Mouse (Mus musculus) frontal cortex, postnatal 25 days (tissue): Measurements from ENCODE around the gene Caskin1.

Experiments used
- DNase-seq, 2 experiments: peaks; one replicate each; pipeline ENCODE4 v3.0.0; 2022; ENCODE audit warnings: low spot score in 2 of 2

Caskin1 gene

DNA sequence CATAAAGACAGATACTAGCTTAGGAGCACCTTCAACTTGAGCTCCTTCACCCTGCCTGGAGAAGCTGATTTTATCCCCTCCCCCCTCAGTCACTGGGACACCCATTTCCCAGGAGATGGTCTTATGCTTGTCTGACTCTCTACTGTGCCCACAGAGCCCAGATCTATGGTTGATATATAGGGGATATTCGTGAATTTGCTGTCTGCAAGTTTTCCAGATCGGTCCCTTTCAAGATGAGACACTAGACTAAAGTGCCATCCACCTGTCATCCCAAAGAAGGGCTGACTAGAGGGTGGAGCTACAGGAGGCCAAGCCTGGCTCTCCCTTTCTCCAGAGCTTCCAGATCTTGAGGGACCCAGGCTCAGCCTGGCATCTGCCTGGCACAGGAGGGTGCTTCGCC, 42.7 kb downstream of the Caskin1 start:
- no peak for DNase-seq

DNA sequence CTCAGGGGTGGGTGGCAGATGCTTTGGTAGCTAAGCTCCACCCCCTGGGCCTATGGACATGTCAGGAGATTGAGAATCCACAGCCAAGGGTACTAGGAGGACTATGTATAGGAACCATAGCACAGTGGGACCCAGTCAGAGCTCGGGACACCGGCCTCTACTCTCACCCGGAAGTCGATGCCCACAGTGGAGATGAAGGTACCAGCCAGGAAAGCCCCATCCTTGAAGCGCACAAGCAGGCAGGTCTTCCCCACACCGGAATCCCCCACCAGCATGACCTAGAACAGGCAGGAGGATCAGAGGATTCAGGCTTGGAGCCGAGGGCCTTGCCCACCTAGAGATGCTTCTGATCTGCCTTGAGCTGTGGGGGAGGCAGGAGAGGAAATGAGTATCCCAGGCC, 43.6 kb downstream of the Caskin1 start:
- DNase-seq: no peak

DNA sequence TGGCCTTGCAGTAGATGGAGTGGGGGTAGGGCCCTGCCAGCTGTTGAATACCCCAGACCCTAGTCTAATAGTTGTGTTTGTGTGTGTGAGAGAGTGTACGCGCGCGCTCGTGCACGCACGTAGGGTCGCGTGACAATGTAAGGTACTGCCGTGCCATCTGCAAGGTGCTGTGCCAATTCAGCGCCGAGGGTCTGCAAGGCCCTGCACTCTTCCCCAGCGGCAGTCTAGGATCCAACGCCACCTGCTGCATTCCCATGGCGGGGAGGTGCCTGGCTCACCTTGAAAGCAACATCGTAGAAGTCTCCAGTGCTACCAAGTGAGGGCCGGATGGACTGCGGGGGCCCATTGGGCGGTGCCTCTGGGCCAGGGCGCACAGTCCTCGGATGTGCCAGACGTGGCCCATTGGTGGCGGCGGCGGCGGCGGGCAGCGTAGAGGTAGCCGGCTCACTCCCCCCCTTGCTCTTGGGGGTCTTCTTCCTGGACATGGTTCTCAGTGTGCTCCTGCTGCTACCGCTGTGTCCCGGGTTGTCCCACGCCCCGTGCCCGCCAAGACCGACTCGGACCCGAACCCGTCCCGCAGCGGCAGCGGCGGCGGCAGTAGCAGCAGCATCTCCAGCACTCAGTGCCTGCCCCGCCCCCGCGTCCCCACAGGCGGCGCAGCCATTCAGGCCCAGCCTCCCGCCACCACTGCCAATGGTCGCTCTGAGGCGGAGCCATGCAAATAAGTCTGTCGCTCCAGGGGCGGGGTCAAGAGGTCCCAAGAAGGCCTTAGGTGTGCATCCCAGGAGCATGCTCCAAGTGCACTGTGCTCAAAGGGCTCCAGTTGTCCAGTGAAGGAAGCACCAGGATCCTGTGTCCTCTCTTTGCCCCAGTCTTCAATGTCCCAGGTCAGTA, 44.9 kb downstream of the Caskin1 start:
- DNase-seq: peak; percentile 72 to 83

DNA sequence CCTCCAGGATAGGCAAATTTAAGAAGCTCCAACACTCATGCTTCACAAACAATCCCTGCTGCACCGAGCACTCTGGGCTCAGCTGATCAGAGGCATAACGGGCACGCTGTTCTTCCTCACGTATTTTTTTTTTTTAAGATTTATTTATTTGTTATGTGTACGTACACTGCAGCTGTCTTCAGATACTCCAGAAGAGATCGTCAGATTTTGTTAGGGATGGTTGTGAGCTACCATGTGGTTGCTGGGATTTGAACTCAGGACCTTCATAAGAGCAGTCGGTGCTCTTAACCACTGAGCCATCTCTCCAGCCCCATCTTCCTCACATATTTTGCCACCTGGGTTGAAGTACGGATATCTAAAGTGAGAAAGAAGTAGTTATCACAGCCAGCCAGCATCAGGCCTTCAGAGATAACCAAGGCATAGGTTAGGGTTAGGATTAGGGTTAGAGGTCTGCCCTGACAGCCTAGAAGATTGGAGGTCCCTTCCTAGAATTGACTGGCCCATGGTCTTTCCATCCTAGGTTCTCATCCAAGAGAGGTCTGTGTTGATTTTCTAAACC, 45.8 kb downstream of the Caskin1 start, which contains the start of gene Rab26:
TSS of gene Rab26 (minus strand) at position 51 of the 559 bp plus-strand sequence.
- no peak for DNase-seq

DNA sequence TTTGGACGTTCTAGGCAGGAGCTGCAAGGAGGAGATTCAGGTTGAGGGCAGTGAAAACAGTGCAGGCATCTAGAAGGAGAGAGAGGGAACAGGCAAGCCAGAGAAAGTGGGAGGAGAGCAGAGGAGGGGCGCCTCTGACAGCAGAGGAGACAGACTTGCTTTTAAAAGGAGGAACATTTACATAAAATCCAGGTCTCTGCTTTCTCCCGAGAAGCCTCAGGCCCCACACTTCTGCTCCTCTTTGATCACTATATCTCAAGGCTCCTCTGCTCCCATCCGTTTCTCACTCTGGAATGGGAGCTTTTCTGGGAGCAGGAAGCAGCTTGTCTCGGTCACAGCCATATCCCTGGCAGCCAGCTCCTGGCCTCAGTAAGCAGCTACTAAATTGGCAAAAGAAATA, 46.9 kb downstream of the Caskin1 start:
- DNase-seq: no peak

DNA sequence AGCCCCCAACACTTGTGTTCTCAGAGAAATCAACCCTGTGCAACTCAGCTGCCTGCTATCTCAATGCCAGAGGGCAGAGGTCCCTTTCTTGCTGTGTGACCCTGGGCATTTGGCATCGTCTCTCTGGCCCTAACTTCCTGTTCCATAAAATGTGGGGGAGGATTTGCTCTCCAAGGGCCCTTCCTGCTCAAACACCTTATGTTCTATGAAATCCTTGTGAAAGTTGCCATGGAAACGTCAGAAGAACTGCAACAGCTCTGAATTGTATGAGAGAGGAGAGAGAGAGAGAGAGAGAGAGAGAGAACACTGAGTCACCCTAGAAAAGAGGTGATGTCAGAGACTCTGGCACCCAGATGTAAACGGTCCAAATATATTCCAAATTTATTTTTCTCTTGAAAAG, 49.1 kb downstream of the Caskin1 start:
- no peak for DNase-seq

DNA sequence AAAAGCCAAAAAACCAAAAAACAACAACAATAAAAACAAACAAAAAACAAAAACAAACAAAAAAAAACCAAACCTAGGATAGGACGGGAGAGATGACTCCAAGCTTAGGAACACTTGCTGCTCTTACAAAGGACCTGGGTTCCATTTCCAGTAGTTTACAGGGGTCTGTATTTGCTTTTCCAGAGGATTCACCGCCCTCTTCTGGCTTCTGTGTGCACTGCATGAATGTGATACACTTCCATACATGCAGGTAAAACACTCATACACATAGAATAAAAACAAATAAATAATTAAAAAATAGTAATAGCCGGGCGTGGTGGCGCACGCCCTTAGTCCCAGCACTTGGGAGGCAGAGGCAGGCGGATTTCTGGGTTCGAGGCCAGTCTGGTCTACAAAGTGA, 50.5 kb downstream of the Caskin1 start:
- DNase-seq: peak in 1 of 2 experiments; percentile 53

DNA sequence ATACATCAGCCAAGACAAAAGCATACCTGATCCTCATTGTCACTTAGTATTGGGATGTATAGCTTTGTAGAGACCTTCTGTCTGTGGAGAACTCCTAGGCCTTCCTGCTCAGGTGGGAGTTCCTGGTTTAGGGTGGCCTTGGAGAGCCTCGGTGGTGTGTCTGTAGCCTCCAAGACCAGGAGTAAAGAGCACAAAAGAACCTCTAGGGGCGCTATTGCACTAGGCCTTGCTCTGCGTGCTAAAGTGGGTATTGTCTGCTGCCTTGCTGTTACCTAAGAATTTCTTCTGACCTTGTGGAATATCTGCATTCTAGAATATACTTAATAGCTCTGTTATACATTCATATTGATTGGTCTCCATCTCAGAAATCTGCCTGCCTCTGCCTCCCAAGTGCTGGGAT, 52.0 kb downstream of the Caskin1 start:
- DNase-seq: no peak

DNA sequence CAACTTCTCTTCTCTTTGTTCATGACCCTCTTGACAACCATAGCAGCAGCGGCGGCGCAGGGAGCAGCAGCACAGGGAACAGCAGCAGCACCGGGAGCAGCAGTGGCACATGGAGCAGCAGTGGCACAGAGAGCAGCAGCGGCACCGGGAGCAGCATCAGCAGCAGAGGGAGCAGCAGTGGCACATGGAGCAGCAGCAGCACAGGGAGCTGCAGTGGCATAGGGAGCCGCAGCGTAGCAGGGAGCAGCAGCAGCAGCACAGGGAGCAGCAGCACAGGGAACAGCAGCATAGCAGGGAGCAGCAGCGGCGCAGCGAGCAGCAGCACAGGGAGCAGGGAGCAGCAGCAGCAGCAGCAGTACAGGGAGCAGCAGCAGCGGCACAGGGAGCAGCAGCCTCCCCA, 56.2 kb downstream of the Caskin1 start:
- DNase-seq: no peak

DNA sequence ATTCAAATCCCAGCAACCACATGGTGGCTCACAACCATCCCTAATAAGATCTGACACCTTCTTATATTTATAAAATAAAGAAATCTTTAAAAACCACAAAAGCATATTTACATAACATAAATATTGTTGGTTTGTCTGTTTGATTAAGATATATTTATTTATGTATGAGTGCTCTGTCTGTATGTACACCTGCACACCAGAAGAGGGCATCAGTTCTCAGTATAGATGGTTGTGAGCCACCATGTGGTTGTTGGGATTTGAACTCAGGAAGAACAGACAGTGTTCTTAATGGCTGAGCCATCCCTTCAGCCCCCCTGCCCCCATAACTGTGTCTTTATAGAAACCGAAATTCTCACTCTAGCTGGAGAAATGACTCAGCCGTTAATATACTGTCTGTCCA, 56.8 kb downstream of the Caskin1 start:
- no peak for DNase-seq

DNA sequence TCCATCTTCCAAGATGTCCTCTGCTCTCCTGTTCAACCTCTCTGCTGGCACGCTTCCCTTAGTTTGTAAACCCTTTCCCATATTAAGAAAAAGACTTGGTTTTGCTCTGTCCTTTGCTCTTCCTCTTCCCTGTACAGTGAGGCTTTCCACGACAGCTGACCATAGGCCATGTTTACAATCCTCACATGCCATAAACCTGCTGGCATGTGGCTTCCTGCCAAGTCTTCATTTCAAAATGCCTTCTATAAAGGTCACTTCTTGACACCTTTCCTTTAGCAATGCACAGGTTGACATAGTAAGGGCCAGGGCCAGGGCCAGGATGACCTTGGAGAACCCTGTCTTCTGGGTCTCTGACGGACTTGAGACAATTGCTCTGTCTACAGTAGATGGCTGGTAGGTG, 57.8 kb downstream of the Caskin1 start:
- no peak for DNase-seq

DNA sequence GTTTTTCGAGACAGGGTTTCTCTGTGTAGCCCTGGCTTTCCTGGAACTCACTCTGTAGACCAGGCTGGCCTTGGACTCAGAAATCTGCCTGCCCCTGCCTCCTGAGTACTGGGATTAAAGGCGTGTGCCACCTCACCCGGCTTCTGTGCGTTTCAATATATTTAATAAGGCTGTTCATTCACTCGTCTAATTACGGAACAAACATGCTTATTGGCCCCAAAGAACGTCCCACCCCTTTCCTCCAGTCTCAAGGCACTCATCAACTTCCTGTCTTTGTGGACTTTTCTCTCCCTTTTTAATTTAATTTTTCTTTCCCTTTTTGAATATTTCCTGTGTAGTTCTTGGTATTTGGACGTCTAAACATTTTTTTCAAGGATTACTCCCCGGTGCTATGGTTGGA, 60.0 kb downstream of the Caskin1 start:
- DNase-seq: no peak

DNA sequence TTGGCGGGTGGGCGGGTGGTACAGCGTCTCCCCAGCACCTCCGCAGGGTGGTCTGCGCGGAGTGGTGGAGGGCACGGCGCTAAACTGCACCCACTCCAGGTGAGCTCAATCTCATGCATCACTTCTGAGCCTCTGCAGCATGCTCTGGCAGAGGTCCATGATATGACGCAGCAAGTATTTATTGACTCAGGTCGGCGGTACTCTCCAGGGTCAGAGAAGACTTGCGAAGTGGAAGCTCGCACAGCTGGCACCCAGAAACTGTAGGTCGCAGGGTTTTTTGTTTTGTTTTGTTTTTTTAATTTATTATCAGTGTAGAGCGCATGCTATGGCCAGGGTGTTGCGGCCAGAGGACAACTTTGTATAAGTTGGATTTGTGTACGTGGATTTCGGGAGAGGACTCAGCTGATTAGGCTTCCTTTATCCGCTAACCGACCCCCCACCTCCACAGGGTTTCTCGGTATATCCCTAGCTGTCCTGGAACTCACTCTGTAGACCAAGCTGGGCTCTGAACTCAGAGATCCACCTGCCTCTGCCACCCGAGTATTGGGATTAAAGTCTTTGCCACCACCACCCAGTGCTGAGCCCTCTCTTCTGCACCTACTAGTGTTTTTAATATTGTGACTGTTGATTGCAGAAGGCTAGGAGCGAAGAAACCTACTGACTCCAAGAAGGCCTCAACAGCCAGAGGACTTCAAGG, 60.7 kb downstream of the Caskin1 start:
- peak in 1 of 2 experiments; percentile 43 for DNase-seq

DNA sequence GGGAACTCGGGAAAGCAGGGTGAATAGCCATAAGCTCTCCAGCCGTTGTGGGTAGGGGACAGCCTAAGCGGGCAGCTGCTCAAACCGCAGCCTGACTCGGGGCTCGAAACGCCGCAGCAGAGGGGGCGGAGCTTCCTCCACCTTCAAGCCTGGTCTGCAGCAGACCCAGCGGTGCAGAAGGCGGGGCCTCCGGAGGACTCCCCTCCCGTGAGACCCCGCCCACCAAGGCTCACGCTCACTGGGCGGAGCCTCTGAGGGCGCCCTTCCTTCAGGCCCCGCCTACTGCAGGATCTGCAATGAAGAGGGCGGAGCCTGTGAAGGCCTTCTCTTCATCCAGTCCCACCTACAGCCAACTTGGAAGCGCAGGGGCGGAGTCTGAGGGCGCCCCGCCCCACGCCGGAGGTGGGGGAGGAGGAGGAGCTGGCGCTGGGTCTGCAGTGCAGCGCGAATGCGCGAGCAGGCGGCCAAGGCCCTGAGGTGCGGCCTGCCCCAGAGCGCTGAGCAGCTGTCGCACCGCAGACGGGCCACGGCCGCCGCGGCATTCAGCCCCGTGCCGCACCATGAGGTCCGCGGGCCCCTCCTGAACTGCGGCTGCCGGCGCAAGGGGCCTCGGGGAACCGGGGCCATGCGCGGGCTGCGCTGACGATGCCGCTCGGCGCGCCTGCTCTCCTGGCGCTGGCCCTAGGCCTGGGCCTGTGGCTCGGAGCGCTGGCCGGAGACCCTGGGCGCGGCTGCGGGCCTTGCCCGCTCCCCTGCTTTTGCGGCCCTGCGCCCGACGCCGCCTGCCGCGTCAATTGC, 61.4 kb downstream of the Caskin1 start, which contains the start of gene Pkd1:
TSS of gene Pkd1 (plus strand) at position 217 of the 798 bp plus-strand sequence.
- DNase-seq: peak; percentile 92 to 95

DNA sequence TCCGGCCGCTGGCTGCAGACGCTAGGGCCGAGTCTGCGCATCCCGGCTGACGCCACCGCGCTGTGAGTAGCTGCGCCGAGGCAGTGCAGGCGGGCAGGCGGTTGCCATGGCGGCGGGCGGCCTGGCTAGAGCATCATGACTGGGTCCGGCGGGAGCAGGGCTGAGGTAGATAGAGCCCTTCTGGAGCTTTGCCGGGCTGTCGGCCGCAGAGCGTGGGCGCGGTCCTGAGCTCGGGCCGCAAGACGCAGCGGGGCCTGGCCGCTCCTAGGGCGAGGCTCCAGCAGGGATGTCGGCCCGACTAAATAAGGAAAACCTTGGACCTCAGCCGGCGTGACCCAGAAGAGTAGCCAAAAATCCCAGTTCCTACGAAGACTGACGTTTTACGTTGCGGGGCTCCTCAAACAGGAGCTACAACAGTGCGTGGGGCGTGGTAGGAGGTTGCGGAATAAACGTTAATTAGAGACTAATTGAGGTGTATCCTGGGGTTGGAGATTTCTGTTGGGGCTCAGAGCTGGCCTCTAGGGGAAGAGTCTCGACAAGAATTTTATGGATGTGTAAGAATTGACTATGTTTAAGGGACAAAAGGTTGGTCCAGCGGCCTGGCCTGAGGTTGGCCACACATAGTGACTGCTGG, 62.1 kb downstream of the Caskin1 start:
- DNase-seq: peak; percentile 58 to 64

DNA sequence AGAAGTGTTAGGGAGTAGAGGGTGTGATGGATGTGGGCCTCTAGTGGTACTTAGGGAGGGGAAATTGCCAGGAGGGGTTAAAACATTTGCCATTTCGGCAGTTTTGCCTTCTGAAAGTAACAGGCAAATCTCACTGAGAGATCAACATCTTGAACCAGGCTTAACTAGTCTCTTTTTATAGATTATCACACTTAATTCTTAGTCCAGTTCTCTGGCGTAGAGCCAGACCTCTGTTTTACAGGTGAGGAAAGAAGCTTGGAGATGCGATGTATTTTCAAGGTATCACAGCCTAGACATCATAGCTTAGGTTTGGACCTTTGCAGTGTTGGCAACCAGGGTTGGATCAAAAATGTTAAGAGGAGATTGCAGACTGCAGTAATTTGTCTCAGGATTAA, 62.6 kb downstream of the Caskin1 start:
- DNase-seq: no peak

DNA sequence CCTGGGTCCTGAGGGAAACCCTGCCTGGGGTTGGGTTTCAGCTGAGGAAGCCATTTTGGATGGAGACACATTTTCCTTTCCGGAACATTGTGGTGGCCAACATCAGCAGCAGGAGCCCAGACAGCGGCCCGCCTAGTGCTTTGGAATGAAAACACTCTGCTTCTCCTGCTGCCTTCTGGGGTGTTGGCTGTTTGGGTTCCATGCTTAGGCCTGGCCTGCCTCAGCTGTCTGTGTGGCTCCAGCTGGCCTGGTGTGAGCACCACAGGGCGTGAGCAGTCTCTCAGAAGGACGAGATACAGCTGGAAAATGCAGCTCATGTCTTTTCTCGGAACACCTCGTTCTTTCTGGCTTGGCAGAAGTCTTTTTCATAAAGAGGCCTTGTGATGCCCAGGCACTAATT, 68.7 kb downstream of the Caskin1 start:
- no peak for DNase-seq
